Mouse (Mus musculus) testis, adult 2 months (tissue): ENCODE measurements around the gene Atp1a1. TPM values are rescaled to one million over a fixed set of nuclear protein-coding genes. Genes with fewer than 3 reads are reported as not detected.

Experiments used
- H3K27ac ChIP-seq: fragments of 200-500 bp; 2 replicates; pipeline ENCODE4 v1.5.1; 2012; ENCODE audit warnings: low read depth, low read length; ENCODE audit not compliant: control insufficient read depth, insufficient read depth
- H3K27me3 ChIP-seq: fragments of 200-500 bp; 2 replicates; pipeline ENCODE4 v1.6.1; 2012; ENCODE audit warnings: mild to moderate bottlenecking, low read length, moderate library complexity; ENCODE audit not compliant: control insufficient read depth, insufficient read depth
- H3K36me3 ChIP-seq: fragments of 200-500 bp; 2 replicates; pipeline ENCODE4 v1.6.1; 2012; ENCODE audit warnings: mild to moderate bottlenecking, low read length; ENCODE audit not compliant: control insufficient read depth, insufficient read depth
- H3K4me1 ChIP-seq: fragments of 200-500 bp; 2 replicates; pipeline ENCODE4 v1.6.1; 2012; ENCODE audit warnings: low read length; ENCODE audit not compliant: control insufficient read depth, insufficient read depth
- H3K4me3 ChIP-seq: fragments of 200-500 bp; 2 replicates; pipeline ENCODE4 v1.5.1; 2012; ENCODE audit warnings: low read depth, mild to moderate bottlenecking, low read length, moderate library complexity, mixed read lengths; ENCODE audit not compliant: control insufficient read depth
- CTCF ChIP-seq: fragments of 200-500 bp; IDR thresholded peaks from 2 replicates; pipeline ENCODE4 v1.5.1; 2012; ENCODE audit warnings: low read depth, mild to moderate bottlenecking, inconsistent platforms, low read length, moderate library complexity; ENCODE audit not compliant: control insufficient read depth, insufficient read depth, insufficient replicate concordance
- POLR2A ChIP-seq: fragments of 200-500 bp; IDR thresholded peaks from 2 replicates; pipeline ENCODE4 v1.6.1; 2012; ENCODE audit warnings: low read depth, mild to moderate bottlenecking, inconsistent platforms, low read length, moderate library complexity; ENCODE audit not compliant: control insufficient read depth
- polyA plus RNA-seq: library from polyadenylated mRNA; depleted of rRNA; stranded (reverse); fragments of >200 nt; gene quantifications from 2 replicates; pipeline ENCODE4 v1.2.3, GENCODE M21; 2012

Gene Atp1a1
- polyA plus RNA-seq, 1 experiment: 57.0 TPM

- H3K36me3 ChIP-seq: no peaks in the 10 kb centered on the region
- peaks cover 9% of the 10 kb centered on the region for H3K4me1 ChIP-seq
- H3K27ac ChIP-seq: peak overlapping the region; percentile 49
- no peaks in the 10 kb centered on the region for H3K27me3 ChIP-seq
- H3K4me3 ChIP-seq: no peak overlapping the region
- TF ChIP-seq POLR2A (no peak), CTCF (no peak)
Measured at GRCm38 (mm10) chr3:101552621-101553620, 51.6 kb downstream of the Atp1a1 start.

- TF ChIP-seq CTCF (no peak), POLR2A (no peak)
- H3K36me3 ChIP-seq: no peaks in the 10 kb centered on the region
- H3K4me3 ChIP-seq: no peak overlapping the region
- H3K4me1 ChIP-seq: peaks cover 9% of the 10 kb centered on the region
- peak overlapping the region; percentile 29 for H3K27ac ChIP-seq
- no peaks in the 10 kb centered on the region for H3K27me3 ChIP-seq
Measured at GRCm38 (mm10) chr3:101551457-101552230, 52.8 kb downstream of the Atp1a1 start.

GRCm38 (mm10) chr3:101549749-101550148, 54.7 kb downstream of the Atp1a1 start:
- Histone ChIP-seq H3K27ac (no peak overlapping the region), H3K36me3 (no peaks in the 10 kb centered on the region), H3K4me3 (no peak overlapping the region), H3K4me1 (peaks cover 9% of the 10 kb centered on the region), H3K27me3 (no peaks in the 10 kb centered on the region)
- TF ChIP-seq POLR2A (no peak), CTCF (no peak)

GRCm38 (mm10) chr3:101544116-101544515, 60.4 kb downstream of the Atp1a1 start:
- H3K27ac ChIP-seq: no peak overlapping the region
- TF ChIP-seq POLR2A (no peak), CTCF (no peak)
- H3K4me1 ChIP-seq: no peaks in the 10 kb centered on the region
- H3K36me3 ChIP-seq: no peaks in the 10 kb centered on the region
- no peak overlapping the region for H3K4me3 ChIP-seq
- no peaks in the 10 kb centered on the region for H3K27me3 ChIP-seq

- Histone ChIP-seq H3K27ac (no peak overlapping the region), H3K36me3 (no peaks in the 10 kb centered on the region)
Measured at GRCm38 (mm10) chr3:101541571-101541970, 62.9 kb downstream of the Atp1a1 start.

GRCm38 (mm10) chr3:101540568-101540967, 63.9 kb downstream of the Atp1a1 start:
- H3K4me3 ChIP-seq: no peak overlapping the region

More at GRCm38 (mm10) chr3:101541571-101541970, 62.9 kb downstream of the Atp1a1 start:
- H3K4me1 ChIP-seq: no peaks in the 10 kb centered on the region
- TF ChIP-seq POLR2A (no peak), CTCF (no peak)
- H3K4me3 ChIP-seq: no peak overlapping the region
- no peaks in the 10 kb centered on the region for H3K27me3 ChIP-seq

GRCm38 (mm10) chr3:101536322-101536721, 68.2 kb downstream of the Atp1a1 start:
- Histone ChIP-seq H3K4me3 (no peak overlapping the region), H3K4me1 (no peaks in the 10 kb centered on the region), H3K27ac (no peak overlapping the region), H3K27me3 (no peaks in the 10 kb centered on the region), H3K36me3 (no peaks in the 10 kb centered on the region)
- no peak for TF ChIP-seq POLR2A
- no peak for TF ChIP-seq CTCF

More at GRCm38 (mm10) chr3:101540568-101540967, 63.9 kb downstream of the Atp1a1 start:
- TF ChIP-seq POLR2A (no peak), CTCF (no peak)
- H3K27me3 ChIP-seq: no peaks in the 10 kb centered on the region
- no peaks in the 10 kb centered on the region for H3K4me1 ChIP-seq
- H3K27ac ChIP-seq: no peak overlapping the region
- no peaks in the 10 kb centered on the region for H3K36me3 ChIP-seq
